Mouse (Mus musculus): ENCODE measurements around the gene Gpsm3. TPM values are rescaled to one million over a fixed set of nuclear protein-coding genes. Genes with fewer than 3 reads are reported as not detected.

Gene Gpsm3
- total RNA-seq, 2 experiments from 2014 or later: 4.6 to 5.3 TPM

DNA sequence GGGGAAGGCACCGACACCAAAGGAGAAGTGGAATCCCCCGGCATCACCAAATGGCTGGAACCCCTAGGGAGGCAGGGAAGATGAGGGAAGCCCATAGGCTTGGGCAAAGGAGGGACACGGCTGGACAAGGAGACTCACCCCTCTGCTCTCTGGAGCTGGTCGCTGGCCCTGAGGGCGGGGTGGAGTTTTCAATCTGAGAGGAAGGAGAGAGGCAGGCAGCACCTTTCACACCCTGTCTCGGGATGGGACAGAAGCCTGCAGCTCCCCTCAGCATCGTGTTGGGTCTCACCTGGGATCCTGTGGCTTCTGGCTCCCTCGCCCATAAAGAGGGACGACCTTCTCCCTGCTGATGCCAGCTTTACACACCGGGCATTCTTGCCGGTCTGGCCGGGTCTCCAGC, 12.2 kb downstream of the Gpsm3 start:
- DNase-seq (ENCODE audit: low spot score in 2 of 2): no peak

DNA sequence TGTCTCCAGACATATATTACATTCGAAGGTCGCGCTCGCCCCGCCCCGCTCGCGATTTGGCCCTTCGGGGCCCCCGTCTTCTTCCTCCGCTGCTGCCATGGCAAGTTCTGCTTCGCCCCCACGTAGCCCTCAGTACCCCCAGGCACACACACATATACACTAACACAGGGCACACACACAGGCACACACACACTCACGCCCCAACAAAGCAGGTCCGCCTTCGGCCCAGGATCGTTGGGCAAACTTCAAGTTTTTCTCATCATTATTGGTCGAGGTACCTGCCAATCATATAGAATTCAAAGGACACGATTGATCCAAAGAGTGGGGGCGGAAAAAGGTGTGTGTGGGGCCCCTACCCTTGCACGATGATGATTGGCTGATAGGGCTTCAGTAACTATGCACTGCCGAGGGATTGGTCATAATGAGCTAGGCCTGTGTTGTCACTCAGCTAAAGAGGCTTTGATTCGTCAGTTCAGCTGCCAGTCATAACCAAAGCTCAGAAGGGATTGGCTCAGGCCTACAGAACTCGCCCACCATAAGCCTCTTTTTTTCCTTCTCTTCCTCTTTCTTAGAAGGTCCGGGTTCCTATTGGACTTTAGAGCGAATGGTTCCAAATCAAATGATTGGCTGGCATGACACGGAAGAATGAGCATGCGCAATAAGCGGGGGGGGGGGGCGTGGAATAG, 13.9 kb downstream of the Gpsm3 start, which contains the start of gene Rnf5:
Rnf5 (minus strand) TSS at position 316 of the 686 bp plus-strand sequence.
- DNase-seq (ENCODE audit: low spot score in 2 of 2): peak; percentile 91 to 99

DNA sequence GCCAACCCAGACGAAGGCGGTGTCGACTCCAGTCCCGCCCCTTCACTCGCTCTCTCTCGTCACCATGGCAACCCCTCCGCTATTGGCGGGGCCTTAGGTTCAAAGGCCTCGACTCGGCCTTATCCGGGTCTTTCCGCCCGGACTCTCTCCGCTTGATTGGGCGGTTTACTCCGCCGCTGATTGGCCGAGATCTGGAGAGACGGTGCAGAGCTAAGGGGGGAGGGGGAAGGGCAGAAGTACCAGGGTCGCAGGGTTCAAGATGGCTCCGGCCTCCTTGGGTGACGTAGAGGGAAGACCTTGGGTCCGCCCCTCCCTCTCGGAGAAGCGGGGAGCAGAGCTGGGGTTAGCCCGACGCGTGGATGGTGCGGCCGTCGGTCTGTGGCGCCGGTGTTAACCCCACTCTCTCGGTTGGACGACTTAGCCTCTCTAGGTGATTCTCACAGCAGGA, 14.5 kb downstream of the Gpsm3 start, which contains the start of gene Agpat1:
Agpat1 (plus strand) TSS at position 202 of the 448 bp plus-strand sequence.
- DNase-seq (ENCODE audit: low spot score in 2 of 2): peak; percentile 97 to 99

DNA sequence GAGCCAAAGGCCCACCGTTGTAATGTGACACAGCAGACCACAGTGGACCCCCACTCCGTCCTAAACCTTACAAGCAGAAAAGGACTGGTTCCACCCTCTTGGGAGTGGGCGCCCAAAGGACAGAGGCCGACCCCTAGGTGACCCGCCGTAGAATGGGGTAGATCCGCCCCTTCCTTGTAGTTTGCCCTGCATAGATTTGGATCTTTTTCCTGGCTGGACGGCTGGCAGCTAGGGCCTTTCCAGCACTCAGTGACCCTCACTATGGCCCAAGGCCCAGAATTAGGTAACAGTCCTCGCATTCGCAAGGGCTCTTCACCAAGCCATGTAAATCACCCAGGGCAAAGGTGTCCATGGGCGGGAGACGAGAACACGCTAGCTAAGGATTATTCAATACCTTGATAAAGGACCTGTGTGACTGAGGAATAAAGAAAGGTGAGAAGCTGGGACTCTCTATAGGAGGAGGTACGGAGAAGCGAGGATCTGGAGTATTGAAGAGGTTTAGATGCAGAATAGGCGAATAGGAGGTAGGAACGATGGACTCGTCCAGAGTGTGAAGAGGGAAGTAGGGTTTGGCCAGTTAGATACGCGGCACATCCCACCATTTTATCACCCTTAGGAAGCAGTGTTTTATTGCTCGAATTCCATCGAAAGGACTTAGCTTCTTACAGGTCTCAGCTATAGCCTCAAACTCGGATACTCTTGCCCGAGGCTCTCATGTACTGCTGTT, 15.1 kb downstream of the Gpsm3 start:
- DNase-seq (ENCODE audit: low spot score in 2 of 2): no peak

DNA sequence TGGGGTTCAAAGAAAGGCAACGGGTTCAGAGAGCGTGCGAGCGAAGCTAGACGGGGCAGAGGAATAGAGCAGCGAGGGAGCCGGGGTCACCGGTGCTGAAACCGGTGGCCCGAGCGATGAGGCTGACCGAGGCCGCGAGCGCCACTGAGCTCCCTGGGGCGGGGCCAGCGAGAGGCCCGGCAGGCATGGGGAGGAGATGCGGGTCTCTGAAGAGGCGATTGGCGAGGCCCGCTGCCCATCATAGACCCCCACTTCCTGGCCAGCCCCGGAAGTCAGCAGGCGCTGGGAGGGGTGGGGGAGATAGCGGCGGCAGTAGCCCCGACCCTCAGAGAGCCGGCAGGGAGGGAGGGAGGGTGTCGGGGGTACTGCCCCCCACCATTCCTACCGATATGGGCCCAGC, 16.0 kb downstream of the Gpsm3 start:
- DNase-seq (ENCODE audit: low spot score in 2 of 2): peak; percentile 95 to 97

DNA sequence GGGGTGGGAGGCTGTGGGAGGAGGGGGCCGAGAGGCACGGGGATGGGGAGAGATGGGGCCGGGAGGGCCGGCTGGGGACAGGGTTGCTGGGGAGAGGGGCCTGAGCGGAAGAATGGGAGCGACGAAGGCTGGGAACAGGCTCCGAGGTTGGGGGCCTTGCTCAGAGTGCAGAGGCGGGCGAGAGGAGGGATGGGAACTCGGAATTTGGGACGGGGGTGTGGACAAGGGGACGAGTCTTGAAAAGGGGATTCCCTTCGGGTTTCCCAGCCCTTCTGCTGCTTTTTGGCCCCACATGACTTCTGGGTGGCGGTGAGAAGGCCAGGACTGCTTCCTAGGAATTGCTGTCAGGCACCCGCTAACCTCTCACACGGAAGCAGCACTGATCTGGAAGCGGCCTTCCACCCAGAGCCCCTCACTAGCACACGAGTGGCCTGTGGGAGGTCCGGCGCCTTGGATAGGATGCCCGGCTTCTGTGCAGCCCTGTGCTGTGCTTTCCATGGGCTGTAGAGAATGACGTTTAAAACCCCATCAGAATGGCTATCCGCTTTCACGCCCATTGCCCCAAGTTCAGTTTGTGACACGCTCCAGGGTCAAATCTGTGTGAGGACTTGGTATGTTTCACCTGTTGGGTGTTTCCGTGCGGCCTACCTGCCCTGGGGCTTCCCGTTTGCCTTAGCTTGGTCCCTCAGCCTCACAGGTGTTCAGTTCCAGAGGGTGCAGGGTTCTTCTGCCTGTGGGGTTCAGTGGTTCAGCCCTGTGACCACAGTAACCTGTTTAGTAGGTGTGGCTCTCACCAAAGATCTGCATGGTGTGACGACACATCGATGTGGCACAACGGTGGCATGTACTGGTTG, 16.8 kb downstream of the Gpsm3 start:
- no peak for DNase-seq (ENCODE audit: low spot score in 2 of 2)

DNA sequence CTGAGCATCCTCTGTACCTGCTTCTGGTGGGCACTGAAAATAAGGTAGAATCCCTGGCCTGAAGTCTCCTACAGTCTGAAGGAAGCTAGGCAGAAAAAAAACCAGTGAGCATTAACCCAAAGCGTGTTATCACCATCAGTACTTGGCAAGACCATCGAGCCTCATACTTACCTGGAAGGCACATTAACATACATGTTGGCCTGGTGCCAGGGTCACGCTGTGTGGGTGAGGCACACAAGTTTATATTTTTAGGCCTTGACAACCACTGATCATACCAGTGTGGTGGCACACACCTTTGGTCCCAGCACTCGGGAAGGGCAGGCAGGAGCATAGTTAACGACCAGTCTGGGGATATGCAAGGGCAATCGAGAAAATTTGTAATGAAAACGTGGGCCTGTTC, 18.4 kb downstream of the Gpsm3 start:
- DNase-seq (ENCODE audit: low spot score in 2 of 2): no peak

DNA sequence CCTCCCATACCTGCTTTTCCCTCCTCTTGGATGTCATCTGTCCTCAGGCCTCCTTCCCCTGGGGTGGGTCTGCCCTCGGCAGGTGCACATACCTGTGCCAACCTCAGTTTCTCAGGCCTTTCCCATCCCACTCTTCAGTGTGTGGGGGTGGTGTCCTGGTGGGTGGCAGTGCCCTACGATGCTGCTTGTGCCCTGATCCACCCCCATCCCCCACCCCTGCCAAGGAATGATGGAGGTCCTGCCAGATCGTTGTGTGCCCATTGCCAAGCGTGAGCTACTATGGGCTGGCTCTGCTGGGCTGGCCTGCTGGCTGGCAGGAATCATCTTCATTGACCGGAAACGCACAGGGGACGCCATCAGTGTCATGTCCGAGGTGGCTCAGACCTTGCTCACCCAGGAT, 21.4 kb downstream of the Gpsm3 start:
- no peak for DNase-seq (ENCODE audit: low spot score in 2 of 2)

DNA sequence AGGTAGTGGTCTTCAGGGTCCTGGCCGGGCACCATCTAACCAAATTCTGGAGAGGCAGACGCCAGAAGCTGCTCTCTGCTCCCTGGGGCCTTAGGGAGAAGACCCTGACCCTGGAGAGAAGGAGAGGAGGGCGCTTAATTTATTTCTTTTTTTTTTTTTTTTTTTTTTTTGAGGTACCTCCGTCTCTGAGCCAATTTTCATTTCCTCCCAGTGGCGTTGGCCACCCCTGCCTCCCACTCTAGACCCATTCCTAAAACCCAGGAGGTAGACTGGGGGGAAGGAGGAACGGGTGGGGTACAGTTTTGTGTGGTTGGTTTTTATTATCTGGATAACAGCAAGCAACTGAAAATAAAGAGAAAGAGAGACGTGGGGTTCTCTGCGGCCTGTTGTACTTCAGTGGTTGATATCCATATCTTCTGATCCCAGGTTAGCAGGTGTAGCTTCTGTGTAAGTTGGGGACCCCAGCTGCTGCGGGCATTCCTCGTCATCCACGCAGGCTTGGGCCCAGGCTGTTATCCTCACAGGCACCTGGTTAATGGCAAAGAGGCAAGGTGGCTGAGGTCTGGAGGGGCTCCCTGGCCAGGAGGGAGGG, 23.5 kb downstream of the Gpsm3 start:
- no peak for DNase-seq (ENCODE audit: low spot score in 2 of 2)

DNA sequence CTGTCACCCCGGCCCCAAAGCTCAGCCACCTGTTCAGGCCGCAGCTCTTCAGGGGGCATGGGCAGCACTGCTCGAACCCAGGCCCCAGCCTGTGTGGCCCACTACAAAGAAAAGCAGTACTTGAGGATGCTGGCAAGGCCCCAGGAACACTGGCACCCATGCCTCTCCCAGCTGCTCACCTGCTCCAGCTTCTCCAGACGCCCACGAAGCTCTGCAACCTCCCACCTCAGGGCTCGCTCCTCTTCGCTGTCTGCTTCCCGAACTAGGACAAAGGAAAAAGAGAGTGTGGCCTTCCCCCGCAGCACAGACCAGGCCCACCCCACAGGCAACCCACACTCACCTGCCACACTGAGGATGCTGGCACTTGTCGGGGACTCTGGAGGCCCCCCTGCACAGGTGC, 24.2 kb downstream of the Gpsm3 start:
- DNase-seq (ENCODE audit: low spot score in 2 of 2): no peak

DNA sequence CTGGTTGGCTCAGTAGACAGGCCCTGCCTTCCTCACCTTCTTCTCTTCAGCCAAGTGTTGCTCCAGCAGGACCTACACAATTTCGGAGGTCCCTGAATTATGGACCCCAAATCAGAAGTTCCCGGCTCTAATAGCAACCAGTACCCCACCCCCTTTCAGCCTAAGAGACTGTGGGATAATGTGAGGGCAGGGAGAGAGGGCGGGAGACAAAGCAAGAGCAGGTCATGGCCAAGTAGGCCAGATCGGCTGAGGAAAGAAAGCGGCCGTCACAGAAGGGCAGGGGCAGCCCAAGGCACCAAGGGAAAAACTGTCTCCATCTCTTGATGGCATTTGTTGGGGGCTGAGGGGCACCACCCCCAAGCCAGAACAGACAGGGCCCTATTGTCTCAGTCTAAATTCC, 26.3 kb downstream of the Gpsm3 start, which contains the start of gene Egfl8:
Egfl8 (minus strand) TSS at position 101 of the 400 bp plus-strand sequence.
- no peak for DNase-seq (ENCODE audit: low spot score in 2 of 2)

DNA sequence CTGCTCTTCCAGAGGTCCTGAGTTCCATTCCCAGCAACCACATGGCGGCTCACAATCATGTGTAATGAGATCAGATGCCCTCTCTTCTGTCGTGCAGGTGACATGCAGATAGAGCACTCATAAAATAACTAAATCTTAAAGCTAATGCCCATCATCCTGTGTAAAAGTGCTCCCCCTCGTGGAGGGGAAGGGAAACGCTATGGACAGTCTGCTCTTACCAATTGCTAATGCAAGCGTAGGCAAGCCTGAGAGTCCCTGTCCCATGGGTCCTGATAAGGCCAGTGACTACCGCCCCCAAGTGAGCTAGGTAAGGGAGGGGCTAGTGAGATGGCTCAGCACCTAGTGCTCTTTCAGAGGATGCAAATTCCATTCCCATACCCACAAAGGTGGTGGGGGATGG, 29.4 kb downstream of the Gpsm3 start:
- no peak for DNase-seq (ENCODE audit: low spot score in 2 of 2)

DNA sequence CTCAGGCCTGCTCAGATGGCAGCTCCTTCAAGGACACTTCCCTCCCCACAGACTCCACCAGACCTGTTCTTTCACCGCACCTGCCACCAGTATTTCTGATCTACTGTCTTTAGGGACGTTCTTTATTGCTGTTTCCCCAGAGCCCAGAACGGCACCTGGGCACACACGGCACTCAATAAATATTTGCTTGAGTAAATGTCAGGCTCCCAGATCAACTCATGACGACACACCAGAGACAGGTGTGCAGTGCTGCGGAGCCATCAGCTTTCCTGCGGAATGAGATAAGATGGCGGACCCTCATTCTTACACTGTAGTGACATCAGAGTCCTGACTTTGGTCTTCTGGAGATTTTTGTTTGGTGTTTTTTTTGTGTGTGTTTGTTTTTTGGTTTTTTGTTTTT, 31.4 kb downstream of the Gpsm3 start:
- no peak for DNase-seq (ENCODE audit: low spot score in 2 of 2)

DNA sequence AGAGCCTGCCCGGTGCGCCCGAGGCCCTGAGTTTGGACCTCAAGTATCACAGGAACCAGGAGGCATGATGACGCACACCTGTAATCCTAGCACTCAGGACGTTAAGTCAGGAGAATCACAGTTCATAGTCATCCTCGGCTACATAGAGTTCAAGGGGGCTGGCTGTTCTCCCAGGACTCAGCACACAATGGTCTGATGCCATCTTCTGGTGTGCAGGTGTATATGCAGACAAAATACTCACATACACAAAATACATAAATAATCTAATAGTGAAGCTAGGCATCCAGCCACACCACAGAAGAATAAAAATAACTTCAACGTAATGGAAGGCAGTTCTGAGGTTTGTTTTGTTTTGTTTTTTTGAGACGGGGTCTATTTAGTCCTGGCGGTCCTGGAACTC, 33.6 kb downstream of the Gpsm3 start:
- no peak for DNase-seq (ENCODE audit: low spot score in 2 of 2)

DNA sequence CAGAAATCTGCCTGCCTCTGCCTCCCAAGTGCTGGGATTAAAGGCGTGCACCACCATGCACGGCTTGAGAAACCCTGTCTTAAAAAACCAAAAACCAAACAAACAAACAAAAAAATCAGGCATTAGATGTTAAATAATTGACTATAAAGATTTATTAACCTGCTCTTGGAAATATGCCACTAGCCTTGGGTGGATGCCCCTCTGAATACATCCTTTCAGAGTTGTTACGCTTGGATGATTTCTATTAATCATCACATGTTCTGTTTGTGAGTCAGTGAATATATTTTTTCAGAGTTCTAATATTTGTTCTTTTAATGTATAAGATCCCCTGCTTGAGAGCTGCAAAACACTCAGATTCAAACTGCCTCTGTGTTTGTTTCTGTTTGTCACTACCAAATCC, 35.4 kb downstream of the Gpsm3 start:
- DNase-seq (ENCODE audit: low spot score in 2 of 2): no peak

DNA sequence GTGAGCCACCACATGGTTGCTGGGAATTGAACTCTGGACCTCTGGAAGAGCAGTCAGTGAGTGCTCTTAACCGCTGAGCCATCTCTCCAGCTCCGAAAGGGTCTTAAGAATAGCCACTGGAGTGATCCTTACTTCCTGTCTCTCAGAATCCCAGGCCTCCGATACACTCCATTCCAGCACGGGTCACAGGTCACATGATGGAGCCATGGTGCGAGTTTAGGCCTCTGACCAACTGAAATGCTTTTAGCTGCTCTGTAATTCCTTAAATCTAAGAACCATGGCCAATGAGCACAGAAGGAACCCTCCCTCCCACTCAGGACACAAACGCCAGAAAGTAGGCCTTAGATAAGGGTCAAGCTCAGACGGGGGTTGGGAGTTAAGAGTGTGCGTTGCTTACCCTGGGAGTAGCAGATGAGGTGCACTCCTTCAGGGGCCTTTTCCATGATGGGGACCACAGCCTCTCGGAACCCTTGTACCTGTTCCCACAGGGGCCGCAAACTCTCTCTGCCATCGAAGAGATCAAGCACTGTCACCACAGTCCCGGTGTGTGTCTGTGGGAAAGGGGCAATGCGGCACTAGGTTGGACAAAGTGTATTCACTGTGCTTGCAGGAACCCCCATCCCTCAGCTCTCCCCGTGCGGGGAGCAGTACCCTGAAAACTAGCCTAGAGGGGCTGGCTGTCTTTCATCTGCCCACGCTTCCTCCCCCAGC, 36.6 kb downstream of the Gpsm3 start:
- DNase-seq (ENCODE audit: low spot score in 2 of 2): no peak

DNA sequence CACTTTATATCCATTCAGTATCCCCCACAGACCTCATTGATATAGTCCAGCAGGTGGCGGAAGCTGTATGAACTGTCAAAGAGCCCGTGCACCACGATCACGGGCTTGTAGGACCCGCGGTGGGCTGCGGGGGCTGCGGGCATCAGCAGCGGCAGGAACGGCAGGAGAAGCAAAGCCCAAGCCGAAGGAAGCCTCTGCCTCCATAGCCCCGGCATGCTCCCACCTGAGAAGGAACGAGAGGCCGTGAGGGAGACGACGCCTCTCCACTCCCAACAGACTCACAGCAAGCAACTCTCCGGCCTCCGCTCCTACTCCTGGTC, 37.1 kb downstream of the Gpsm3 start:
- no peak for DNase-seq (ENCODE audit: low spot score in 2 of 2)

DNA sequence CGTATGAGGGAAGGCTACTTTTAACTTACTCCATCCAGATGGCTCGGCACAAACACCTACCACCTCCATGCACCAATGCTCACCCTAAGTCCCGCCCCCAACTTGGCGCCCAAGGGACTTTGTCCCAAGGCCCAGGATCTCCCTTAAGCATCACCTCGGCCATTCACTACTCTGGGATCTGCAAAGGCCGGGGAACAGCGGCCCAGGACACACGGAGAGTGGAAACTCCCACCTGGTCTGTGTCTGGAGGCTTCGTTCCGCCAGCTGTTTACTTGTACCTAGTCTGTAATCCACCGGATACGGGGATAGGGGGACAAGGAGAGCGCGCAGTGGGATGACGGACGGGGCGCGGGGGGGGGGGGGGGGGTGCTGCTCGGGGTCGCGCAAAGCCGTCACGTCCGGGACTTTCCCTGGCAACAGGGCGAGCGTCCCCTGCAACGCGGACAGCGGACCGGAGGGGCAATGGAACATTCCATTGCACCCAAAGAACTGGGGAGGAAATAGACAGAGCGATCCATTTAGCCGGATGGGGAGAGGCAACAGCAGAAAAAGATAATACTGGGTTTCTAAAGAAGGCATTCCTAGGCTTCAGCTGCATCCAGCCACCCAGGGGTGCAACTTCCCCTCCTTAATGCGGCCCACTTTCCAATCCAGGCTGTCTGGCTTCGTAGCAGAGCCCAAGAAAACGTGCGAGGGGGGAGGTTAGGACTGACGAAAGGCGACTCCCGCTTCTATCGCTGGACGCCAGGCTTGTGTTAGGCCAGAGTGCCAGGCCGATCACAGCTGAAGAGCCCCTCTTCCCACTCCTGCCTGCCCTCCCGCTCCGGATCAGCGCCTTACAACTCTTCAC, 37.7 kb downstream of the Gpsm3 start:
- peak; percentile 70 to 90 for DNase-seq (ENCODE audit: low spot score in 2 of 2)

DNA sequence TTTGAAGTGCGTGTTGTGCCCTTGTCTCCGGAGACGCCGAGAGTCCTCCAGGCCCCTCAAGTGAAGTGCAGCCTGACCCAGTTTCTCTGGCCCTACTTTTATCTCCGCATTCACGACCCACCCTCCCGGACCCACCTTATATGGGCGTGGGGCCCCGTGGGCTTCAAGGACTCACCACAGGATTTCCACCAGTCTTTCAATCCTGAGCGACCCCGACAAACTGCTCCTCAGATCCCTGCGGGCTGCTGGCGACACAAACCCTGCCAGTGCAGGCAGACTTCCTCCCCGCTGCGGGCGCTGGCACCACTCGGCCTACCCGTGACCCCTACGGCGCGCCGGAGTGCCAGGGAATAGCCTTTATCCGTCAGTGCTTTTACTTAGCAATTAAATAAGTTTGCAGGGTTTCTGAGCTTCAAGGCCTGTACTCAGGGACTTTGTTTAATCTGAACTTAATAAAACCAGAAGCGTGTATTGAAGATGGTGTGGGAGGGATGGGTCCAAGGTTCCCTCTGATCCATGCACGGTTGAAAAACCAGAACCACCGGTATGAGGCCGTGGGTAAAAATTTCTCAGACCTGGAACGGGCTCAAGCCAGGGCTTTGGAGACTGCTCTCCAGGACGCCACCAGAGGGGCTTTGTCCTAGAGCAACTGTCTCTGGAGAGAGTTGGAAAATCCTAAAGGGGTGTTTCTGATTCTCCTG, 38.5 kb downstream of the Gpsm3 start, which contains the start of gene Ppt2:
Ppt2 (minus strand) TSS at position 568 of the 701 bp plus-strand sequence.
- peak in 1 of 2 experiments; percentile 56 for DNase-seq (ENCODE audit: low spot score in 2 of 2)

Measured in gastrocnemius, postnatal 4 days (tissue).